Mouse (Mus musculus) thymus, postnatal 14 days (tissue): ENCODE results near the gene Sh2d3c.

Source experiments
- DNase-seq: peaks from one replicate; pipeline ENCODE4 v3.0.0; 2021

Sh2d3c gene

DNA sequence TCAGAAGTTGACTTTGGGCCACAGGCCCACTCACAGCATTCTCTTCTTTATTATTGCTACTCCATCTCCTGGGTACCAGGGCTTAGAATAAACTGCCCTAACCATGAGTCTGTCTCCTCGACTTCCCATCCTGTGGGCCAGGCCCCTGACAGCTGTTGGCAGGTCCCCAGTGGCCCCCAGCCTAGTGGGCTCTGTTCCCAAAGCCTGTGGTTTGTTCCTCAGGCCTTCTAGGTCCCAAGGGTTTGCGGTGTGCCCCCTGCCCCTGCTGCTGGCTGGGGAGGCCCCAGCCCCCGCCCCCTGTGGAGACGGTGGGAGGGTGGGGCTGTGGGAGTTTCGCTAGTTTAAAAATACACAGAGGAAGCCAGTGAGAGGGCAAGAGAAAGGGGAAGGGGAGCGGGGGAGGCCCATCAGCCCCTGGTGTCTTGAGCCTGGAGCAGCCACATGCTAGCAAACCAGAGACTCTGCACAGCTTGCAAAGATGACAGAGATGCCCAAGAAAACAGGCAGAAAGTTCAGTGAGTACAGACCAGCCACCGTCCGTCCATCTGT, at the start of gene Sh2d3c:
Sh2d3c (plus strand) TSS at position 375 of the 549 bp plus-strand sequence.
- peak; percentile 75 for DNase-seq

GRCm38 (mm10) chr2:32671147-32671546, 49.7 kb upstream of the Sh2d3c start:
- no peak for DNase-seq

- DNase-seq, result no peak
Observed at GRCm38 (mm10) chr2:32671907-32672595, 48.8 kb upstream of the Sh2d3c start.

DNA sequence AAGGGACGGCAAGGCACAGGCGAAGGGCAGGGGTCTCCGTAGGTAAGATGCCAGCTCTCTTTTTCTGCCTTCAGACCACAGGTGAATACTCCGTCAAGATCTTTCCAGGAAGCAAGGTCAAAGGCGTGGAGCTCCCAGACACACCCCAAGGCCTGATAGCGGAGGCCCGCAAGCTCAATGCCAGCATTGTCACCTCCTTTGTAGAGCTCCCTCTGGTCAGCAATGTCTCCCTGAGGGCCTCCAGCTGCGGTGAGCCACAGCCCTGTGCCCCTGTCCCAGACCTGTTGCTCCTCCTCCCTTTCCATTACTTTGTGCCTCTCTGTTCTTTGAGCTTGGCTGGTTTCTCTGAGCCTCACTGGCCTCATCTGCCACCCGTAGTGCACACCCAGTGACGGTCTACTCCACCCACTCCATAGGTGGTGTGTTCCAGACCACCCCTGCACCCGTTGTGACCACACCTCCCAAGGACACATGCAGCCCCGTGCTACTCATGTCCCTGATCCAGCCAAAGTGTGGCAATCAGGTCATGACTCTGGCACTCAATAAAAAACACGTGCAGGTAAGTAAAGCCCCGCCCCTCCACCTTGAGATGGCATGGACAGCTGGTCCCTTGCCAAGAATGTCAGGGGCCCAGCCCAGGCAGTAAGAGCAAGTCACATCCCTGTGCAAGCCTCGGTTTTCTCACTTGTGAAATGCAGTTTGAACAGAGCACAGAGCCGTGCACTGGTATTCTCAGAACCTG, 47.5 kb upstream of the Sh2d3c start:
- no peak for DNase-seq

- no peak for DNase-seq
Observed at GRCm38 (mm10) chr2:32676821-32677220, 44.0 kb upstream of the Sh2d3c start.

DNA sequence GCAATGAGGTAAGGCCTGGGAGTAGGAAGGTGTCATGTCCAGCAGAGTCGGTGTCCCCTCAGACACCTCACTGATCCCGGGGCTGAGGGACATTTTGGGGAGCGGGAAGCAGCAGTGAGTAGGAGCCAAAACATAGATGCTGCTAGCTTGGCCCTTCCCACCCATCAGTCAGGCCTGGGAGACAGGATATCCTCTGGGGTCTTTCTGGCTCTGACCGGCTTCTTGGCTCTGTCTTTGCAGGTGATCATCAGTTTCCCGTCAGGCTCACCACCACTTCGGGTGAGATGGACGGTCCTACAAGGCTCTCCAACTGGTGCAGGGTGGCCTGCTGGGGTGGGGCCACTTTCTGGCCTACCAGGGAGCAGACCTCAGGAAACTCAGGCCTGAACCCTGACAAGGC, 43.2 kb upstream of the Sh2d3c start:
- no peak for DNase-seq

- DNase-seq, result no peak
Observed at GRCm38 (mm10) chr2:32680051-32680451, 40.8 kb upstream of the Sh2d3c start.

DNA sequence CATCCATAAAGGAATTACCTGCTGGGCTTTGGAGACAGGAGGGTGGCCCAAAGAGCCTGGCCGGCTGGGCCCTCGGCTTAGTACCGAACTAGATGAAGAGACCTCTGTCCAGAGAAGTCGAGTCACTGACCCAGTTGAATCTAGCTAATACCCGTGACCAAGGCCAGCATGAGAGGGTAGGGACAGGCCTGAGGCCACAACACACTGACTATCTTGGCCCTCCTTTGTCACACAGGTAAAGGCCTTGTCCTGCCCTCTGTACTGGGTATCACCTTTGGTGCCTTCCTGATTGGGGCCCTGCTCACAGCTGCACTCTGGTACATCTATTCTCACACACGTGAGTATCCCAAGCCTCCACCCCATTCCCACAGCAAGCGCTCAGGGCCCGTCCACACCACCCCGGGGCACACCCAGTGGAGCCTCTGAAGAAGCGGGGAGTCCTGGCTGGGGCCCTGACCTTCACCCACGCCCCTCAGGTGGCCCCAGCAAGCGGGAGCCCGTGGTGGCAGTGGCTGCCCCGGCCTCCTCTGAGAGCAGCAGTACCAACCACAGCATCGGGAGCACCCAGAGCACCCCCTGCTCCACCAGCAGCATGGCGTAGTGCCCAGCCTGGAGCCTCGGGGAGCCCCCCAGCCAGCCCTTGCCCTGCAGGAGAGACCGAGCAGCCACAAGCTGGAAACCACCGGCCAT, 39.7 kb upstream of the Sh2d3c start:
- DNase-seq, result no peak

GRCm38 (mm10) chr2:32681754-32682153, 39.1 kb upstream of the Sh2d3c start:
- no peak for DNase-seq

GRCm38 (mm10) chr2:32682721-32683417, 38.0 kb upstream of the Sh2d3c start:
- no peak for DNase-seq

GRCm38 (mm10) chr2:32683701-32684100, 37.2 kb upstream of the Sh2d3c start:
- no peak for DNase-seq

DNA sequence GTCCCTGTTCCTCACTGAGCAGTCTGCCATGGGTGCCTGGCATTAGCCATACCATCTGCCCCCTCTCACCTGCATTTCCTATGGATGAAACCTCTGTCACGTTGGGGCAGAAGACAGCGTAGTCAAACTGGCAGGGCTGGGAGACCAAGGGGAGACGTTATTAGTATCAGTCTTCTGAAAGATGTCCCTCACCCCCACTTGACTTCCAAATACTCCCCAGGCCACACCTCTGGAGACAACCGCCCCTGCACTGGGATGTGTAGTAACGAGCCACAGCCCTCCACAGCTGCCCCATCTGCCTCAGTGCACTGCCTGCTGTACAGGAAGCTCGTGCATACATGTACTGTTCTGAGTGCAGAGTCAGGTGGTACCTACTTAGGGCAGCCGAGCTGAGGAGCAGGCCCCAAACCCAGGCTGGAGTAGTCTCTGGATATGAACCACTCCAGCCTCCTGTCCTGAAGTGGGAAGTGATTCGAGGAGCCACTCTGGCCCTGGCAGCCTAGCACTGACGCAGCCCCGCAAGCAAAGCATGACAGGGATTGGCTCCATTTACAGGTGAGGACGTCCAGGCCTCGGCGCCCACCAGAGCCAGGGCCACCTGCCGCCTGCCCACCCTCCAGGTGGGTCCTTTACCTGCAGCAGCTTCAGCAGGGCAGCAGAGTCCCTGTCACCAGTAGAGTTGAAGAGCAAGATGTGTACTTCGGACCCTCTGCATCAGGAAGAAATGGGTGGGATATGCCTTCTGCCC, 36.0 kb upstream of the Sh2d3c start:
- DNase-seq, result no peak

DNA sequence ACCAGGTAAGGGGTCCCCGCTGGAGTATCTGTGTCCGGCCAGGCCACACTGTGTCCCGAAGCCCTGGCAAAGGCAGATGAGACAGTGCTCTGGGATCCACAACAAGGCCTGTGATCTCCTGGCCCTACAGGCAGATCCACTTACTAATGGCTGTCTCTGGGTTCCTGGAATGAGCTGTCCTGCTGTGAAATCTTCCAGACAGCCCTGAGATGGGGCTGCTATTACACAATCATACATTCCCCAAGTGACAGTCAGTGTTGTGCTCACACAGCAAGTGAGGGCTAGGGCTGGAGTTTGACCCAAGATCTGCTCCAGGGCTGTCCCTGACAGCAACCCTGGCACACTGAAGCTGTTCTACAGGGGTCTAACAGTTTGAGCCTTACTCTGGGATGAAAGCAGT, 35.0 kb upstream of the Sh2d3c start:
- no peak for DNase-seq

GRCm38 (mm10) chr2:32686640-32687039, 34.2 kb upstream of the Sh2d3c start:
- DNase-seq, result no peak

DNA sequence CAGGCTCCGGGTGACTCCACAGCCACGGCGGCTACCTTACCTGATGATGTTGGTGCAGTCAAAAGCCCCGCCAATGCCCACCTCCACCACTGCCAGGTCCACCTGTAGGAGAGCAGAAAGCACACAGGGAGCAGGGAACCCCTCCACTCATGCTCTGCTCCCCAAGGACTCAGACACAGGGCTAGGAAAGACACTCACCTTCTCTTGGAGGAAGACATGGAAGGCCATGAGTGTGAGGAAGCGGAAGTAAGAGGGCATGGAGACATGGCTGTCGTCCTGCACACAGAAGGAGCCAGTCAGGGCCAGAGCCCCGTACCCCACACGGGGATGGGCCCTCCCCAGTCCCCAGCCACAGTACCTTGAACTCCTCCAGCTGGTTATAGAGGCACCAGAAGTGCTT, 33.3 kb upstream of the Sh2d3c start:
- DNase-seq, result no peak

- DNase-seq, result peak; percentile 92
Observed at GRCm38 (mm10) chr2:32689420-32689819, 31.4 kb upstream of the Sh2d3c start.

DNA sequence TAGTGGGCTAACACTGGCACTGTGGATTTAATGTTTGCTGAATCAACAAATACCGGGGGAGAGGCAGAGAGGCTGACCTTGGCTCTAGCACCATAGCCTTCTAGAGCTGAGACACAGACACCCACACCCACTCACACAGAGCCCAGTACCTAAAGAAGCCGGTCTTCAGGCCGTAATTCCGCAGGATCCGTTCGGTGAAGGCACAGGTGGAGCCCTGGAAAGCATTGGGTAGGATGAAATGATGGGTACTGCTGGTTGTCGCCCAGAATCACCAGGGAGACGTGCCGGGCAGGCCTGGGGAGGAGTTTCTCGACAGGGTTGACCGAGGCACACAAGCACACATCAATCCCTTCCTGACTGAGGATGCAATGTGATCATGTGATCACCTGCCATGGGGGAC, 29.8 kb upstream of the Sh2d3c start:
- DNase-seq, result no peak

DNA sequence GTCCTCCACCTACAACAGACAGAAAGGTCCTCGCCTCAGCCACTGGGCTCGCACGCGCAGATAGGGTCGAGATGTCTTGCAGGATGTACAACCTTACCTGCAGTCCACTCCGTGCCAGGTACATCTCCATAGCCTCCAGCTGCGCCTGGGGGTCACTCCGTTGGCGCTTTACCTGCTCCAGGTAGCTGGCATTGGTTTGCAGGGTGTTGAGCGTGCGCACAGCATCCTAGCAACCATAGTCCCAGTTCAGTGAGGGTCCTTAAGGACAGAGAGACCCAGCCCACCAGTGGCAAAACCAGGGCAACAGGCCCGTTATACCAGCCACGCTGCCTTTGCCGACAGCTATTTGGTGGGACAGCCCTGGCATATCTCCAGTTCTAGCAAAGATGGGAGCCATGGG, 28.4 kb upstream of the Sh2d3c start:
- no peak for DNase-seq

GRCm38 (mm10) chr2:32693282-32693681, 27.6 kb upstream of the Sh2d3c start:
- no peak for DNase-seq

- DNase-seq, result peak; percentile 97
Observed at GRCm38 (mm10) chr2:32693823-32694411, 26.9 kb upstream of the Sh2d3c start.

DNA sequence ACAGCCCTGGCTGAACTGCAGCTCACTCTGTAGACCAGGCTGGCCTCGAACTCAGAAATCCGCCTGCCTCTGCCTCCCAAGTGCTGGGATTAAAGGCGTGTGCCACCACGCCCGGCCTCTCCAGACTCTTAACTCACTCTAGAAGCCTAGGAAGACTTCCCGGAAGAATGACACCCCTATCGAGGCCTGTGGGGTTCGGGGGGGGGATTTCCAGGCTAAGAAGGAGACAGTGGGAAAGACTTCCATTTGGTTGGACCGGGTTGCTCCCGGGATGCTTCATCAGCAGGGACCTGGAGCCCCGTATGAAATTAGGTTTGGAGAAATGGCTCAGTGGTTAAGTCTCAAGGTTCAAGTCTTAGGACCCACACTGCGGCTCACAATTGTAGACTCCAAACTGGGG, 26.2 kb upstream of the Sh2d3c start:
- DNase-seq, result no peak

- DNase-seq, result no peak
Observed at GRCm38 (mm10) chr2:32699680-32700079, 21.2 kb upstream of the Sh2d3c start.
